Mouse (Mus musculus) kidney, adult 2 months (tissue): Measurements from ENCODE around the gene Ubald2.

Experiments used
- CTCF ChIP-seq: fragments of 200-500 bp; conservative IDR thresholded peaks from 2 replicates; pipeline ENCODE4 v1.5.1; 2011; ENCODE audit warnings: low read depth, mild to moderate bottlenecking, control low read depth, low read length, moderate library complexity, mixed read lengths; ENCODE audit not compliant: insufficient read depth, insufficient read length
- POLR2A ChIP-seq: fragments of 200-500 bp; IDR thresholded peaks from one replicate; pipeline ENCODE4 v1.6.1; 2011; ENCODE audit warnings: low read depth, low read length, control low read depth

GRCm38 (mm10) chr11:116413631-116414022, 20.3 kb upstream of the Ubald2 start:
- TF ChIP-seq POLR2A (no peak), CTCF (no peak)
